Mouse (Mus musculus) c-Kit-negative CD71-positive TER-119-positive erythroid progenitor cells, embryonic 14.5 days (primary cell): ENCODE results near the gene Ddx49.

Source experiments
- DNase-seq: peaks from one replicate; pipeline ENCODE4 v3.0.0-alpha.2; 2013; ENCODE audit warnings: low read depth, low spot score

The Ddx49 gene

DNA sequence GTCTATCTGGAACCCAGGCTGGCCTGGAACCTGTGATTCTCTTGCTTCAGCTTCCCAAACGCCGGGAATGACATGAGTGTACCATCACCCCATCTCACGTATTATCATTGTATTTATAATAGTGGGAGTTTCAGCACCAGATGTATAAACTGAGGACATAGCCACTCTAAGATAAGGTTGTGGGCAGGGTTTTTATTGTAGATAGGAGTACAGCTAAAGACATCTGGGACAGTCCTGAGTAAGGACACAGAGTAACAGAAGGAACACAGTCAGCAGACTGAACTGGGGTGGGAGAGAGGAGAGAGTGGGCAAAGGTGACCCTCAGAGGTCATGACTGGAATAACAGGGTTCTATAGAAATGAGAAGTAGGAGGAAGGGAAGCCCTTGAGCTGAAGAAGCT lies 34.6 kb downstream of the Ddx49 start:
- no peak for DNase-seq

DNA sequence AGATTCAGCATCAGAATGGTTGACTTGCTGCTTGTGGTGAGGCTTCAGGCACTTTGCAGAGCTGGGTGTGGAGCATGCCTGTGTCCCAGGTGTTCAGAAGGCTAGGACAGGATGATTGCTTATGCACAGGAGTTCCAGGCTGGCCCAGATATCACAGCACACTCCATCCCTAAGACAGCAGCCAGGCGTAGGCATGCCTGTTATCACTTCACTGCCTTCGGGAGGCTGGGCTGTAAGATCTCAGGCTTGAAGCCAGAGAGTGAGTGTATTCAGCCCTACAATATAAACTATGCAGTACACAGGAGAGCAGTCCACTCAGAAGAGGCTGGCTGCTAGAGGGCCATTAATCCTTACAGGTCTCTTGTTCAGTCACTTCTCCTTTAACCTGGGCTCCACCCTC lies 43.2 kb downstream of the Ddx49 start:
- no peak for DNase-seq

DNA sequence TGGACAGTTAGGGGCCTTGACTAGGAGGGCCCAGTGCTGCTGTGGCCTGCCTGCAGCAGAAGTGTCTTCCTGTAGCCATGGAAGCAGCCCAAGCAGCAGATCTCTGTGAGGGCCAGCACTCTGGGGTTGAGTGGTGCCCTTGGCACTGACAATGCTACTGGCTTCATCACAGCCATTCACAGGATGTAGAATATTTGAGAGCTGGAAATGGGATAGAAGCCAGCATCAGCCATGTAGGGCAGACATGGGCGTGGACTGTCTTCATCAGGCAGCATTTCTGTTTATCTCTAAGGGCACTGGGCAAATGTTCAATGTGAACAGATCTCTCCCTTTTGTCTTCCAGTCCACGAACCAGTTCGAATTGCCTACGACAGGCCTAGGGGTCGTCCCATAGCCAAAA lies 43.7 kb downstream of the Ddx49 start:
- DNase-seq: no peak

DNA sequence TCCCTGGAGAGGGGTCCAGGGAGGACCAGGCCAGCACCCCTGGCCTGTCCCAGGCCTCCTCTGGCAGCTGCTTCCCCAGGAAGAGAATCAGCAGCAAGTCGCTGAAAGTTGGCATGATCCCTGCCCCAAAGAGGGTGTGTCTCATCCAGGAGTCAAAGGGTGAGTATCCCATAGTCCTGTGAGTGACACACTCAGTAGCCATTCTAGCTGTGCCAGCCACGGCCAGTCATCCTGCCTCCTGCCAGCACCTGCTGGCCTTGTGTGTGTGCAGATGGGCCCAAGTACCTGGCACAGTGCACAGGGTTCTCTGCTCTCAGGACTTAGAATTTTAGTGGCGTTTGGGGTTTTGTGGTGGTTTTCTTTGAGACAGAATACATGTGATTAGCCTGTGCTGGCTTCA lies 44.8 kb downstream of the Ddx49 start:
- no peak for DNase-seq

DNA sequence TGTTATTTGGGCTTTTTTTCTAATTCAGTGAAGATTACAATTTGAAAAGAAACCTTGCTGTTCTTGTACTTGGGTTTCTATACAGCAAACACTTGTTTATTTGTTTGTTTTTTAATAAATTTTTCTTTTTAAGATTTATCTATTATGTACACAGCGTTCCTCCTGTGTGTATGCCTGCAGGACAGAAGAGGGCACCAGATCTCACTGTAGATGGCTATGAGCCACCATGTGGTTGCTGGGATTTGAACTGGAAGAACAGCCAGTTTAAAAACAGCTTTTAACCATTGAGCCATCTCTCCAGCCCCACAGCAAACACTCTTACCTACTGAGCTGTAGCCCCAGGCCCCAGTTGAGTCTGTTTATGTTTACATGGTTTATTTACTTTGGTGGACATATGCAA lies 47.7 kb downstream of the Ddx49 start:
- no peak for DNase-seq

DNA sequence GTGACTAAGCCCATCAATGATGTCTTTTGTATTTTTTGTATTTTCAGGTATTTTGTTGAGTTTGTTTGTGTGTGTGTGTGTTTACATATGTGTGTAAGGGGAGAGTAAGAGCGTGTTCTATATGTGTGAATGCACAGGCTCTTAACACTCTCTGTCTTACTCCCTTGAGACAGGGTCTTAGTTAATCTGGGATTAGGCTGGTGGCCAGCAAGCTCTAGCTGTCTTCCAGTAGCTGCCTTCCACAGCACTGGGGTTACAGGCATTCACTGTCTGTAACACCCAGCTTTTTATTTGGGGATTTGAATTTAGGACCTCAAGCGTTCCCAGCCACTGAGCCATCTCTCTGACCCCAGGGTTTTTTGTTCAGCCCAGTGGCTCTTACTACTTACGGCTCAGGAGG lies 54.4 kb downstream of the Ddx49 start:
- DNase-seq: no peak

DNA sequence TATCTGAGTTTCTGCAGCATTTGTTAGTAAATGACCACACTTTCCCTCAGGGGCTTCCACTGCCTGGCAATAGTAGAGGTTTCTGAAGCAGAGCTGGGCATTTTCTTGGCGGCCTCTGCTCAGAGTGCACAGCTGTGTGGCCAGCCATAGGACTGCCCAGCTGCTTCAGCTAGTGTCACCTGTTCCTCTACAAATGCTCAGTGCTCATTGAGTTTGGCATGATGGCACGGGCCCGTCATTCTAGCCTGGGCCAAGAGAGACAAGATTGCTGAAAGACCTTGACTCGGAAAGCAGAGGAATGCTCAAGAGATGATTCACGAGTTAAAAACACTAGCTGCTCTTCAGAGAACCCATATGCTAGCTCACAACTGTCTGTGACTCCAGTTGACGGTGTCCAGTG lies 55.7 kb downstream of the Ddx49 start:
- no peak for DNase-seq
